Mouse (Mus musculus) R1 (cell line): ENCODE data around the gene Ascc3.
A peak's percentile ranks its signal among the peaks of the same experiment; 100 is the strongest.

ENCODE experiments used
- DNase-seq: peaks from one replicate; pipeline ENCODE4 v3.0.0-alpha.2; 2018; ENCODE audit warnings: low read depth, low spot score

The Ascc3 gene

GRCm38 (mm10) chr10:50894170-50894991 is 301.9 kb downstream of the Ascc3 start, which contains the start of gene Sim1:
Gene Sim1 (plus strand): TSS chr10:50894754.
- peak; percentile 95 for DNase-seq

GRCm38 (mm10) chr10:50895091-50895790 is 302.8 kb downstream of the Ascc3 start:
- no peak for DNase-seq

- DNase-seq, result no peak
These were observed 303.7 kb downstream of the Ascc3 start for GRCm38 (mm10) chr10:50895881-50896766.

DNA sequence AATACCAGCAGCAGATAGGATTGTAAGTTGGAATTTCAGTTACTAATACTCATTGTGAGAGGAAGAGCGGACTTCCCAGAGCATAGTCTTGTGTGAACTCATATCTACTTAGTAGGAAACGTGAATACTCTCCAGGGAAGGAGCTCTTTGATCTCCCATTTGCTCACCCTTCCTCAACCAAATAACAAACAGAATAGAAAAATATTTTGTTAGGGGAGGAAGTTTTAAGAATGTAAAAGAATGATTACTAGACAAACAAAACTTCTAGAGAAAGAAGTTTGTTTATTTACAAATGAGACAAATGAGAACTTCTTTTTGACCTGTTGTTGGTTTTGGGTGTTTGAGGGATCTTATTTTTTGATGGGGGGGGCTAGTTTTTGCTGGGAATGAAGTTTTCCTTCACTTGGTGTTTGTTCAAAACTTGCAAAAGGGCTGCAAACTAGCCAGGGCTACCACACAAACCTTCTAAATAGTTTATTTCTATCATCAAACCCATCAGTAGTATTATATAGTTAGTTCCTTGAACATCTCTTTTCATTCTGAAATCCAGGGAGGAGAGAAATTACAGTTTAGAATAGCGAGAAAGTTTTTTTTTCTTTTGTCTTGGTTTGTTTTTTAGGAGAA is 304.4 kb downstream of the Ascc3 start:
- DNase-seq, result no peak

DNA sequence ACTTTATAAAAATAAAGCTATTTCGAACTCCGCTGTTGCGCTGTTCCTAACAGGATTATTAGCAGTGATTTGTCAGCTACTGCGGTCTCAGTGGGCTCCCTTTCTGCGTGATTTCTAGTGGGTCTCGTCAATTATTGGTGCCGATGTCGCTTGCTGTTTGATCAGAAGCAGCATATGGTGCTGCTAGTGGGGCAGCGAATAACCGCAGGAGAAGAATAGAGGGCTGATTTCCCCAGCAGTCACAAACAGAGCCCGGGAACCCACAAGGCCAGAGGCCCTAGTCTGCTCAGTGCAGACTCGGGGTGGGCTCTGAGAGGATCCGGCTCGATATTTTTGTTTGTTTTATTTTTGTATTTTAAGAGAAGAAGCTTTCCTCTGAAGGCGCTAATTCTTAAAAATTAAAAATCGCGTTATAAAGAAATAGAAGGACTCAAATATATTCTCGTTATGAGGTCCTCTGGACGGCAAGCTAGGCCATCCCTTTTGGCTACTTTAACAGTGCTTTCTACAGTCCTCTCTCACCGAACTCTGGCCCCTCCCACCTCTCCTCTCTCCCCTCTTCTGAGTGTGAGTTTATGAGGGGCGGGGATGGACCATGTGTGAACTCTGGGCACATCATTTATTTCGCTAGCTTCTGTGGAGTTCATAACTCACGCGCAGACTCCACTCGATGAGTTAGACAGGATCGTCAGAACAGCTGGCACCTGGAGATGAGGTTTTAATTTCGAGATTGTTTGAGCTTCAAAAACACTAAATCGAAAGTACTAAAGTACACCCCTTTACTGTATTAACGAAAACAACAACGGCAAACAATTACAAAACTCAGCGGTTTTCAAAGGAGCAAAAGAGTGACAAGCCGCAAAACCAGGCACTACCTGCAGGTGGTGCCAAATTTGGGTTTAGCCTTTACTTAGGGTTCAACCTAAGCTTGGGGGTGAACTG is 305.3 kb downstream of the Ascc3 start:
- peak; percentile 48 for DNase-seq

GRCm38 (mm10) chr10:50898621-50899020 is 306.2 kb downstream of the Ascc3 start:
- no peak for DNase-seq

DNA sequence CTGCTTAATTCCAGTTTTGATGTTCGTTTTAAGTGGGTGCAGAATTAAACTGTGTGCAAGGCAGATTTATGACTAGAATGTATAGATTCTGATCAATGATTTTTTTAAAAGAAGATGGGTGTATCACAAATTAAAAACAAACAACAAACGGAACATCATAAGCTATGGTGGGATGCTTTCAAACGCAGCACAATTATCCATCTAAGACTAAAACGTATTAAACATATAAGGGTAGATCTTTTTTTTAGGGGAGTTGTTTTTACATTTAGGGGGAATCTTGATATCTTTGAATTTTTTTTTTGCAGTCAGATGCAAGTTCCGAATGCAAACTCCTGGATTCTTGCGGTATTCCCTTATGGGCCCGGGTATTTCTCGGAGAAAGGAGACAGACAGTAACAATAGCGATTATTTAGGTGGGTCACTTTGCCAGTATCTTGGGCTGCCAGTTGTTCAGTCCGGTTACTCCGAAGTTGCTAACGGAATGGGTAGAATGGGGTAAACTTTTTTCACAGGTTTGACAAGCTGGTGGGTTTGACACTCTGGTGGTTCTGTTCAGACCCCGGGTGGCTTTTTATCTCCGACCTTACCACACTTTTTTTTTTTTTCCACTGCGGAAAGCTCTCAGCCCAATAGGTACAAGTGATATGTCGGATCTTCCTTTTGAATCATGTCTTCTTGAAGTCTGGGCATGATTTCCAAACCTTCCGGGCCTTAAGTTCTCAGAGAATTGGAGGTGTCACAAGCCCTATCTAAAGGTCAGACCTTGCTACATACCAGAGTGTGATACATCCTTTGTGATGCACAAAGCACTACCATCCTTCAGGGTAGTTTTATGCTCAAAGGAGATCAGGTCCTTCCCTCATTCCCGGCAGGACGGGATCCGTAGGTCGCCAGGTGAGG is 307.6 kb downstream of the Ascc3 start:
- DNase-seq, result peak; percentile 33
